Mouse (Mus musculus) liver, postnatal 0 days (tissue): ENCODE measurements around the gene Inpp5b.

ENCODE experiments used
- CTCF ChIP-seq: sonication (generic); IDR thresholded peaks from 2 replicates; pipeline ENCODE4 v1.5.1; 2016; ENCODE audit warnings: antibody characterized with exemption, low read depth
- EP300 ChIP-seq: IDR thresholded peaks from 2 replicates; pipeline ENCODE4 v1.6.1; 2016; ENCODE audit warnings: antibody characterized with exemption, low read depth, mild to moderate bottlenecking

DNA sequence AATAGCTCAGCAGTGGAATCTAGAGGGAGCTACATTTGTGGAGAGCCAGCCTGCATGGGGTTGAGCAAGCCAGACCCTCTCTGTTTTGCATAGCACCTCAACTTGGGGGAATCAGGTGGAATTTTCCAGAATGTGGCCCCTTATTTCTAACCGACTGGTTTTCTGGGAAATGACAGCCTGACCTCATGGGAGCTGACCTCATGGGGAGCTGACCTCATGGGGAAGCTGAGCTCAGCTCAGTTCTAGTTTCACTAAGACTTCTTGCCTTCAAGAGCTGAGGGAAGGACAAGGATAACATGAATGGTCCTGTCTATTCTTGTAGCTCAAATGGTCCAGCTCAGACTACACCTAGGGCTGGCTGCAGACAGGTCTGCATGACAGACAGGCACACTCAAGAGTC lies 2.9 kb upstream of the Inpp5b start:
- TF ChIP-seq EP300, result no peak
- no peak for TF ChIP-seq CTCF
